Mouse (Mus musculus): ENCODE data around the gene Gpank1. TPM values are rescaled to one million over a fixed set of nuclear protein-coding genes. Genes with fewer than 3 reads are reported as not detected.

Gpank1 gene
- polyA plus RNA-seq (2015; fragmentation: Nextera tagmentation; extraction: Ambion mirVana): 21.3 and 21.9 TPM in 2 replicates

DNA sequence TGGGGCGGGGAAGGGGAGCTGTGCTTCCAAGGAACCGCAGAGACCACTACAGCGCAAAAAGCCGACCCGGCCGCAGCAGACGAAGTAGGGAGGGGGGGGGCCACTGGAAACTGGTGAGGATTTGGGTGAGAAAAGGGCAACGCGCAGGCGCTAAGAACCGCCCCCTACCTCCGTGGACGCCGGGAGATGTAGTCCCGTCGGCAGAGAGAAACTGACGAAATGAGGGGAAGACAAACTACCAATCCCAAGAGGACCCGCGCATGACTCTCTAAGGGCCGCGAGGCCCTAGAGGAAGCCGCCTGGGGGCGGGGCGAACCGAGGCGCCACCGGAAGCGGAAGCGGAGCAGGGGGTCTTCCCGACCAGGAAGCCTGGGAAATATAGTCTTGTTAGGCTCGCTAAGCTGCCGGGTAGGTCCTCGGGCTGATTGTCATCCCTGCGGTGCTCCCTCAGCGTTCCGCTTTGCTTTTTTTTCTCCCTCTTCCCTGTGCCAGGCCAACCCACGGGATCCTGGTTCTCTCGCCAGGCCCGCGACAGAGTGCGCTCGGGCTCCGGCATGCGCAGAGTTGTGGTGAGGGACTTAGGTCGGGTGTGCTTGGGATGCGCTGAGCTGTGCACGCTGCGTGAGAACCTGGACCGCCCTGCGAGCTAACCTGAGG is at the start of gene Gpank1:
Gene Gpank1, plus strand, starts transcription at position 313 of the 657 bp plus-strand sequence.
- Histone ChIP-seq H3K4me1 (peaks cover 28% of the 10 kb centered on the region), H3K9me3 (no peaks in the 10 kb centered on the region), H3K4me2 (replicated peaks) (peak within 1 kb of the TSS; percentile 92), H3K36me3 (peaks cover 42% of the 10 kb centered on the region), H3K9ac (peak within 1 kb of the TSS; percentile 98), H3K27me3 (no peaks in the 10 kb centered on the region), H3K4me3 (peak within 1 kb of the TSS; percentile 93), H3K27ac (peak within 1 kb of the TSS; percentile 94)
- under 1% methylated on average over 45 of the region's 50 CpGs for WGBS
- peak; percentile 96 for ATAC-seq (ENCODE audit: low FRiP score, low read depth)

- Histone ChIP-seq H3K27me3 (peaks cover 13% of the 10 kb centered on the region; the same call in 1 of the 2 replicates), H3K4me2 (replicated peaks) (0 out of 2 replicates have a peak overlapping the region, but pooled peaks have one; percentile 16), H3K36me3 (no peaks in the 10 kb centered on the region), H3K9me3 (no peaks in the 10 kb centered on the region; the same call in 1 of the 2 replicates), H3K4me3 (no peak overlapping the region), H3K4me1 (peaks cover 26% of the 10 kb centered on the region), H3K27ac (no peak overlapping the region), H3K9ac (peak overlapping the region; percentile 45; the same call in 1 of the 2 replicates)
- ATAC-seq (ENCODE audit: low FRiP score, low read depth): no peak
- 30% methylated on average over 17 of the region's 17 CpGs for WGBS
These were observed 47.2 kb upstream of the Gpank1 start for GRCm38 (mm10) chr17:35074097-35074496.

GRCm38 (mm10) chr17:35076507-35077176 is 44.6 kb upstream of the Gpank1 start, which contains the start of gene Ly6g6e:
Gene Ly6g6e, plus strand, starts transcription at chr17:35076902.
- ATAC-seq (ENCODE audit: low FRiP score, low read depth): no peak
- peaks cover 11% of the 10 kb centered on the region; the same call in 1 of the 2 replicates for H3K27me3 ChIP-seq
- no peaks in the 10 kb centered on the region for H3K36me3 ChIP-seq
- H3K4me2 ChIP-seq (replicated peaks): peak within 1 kb of the TSS; percentile 41
- H3K4me3 ChIP-seq: no peak within 1 kb of the TSS
- no peak within 1 kb of the TSS for H3K27ac ChIP-seq
- WGBS: 19% methylated on average over 10 of the region's 10 CpGs
- peaks cover 26% of the 10 kb centered on the region for H3K4me1 ChIP-seq
- H3K9ac ChIP-seq: peak within 1 kb of the TSS; percentile 43; the same call in 1 of the 2 replicates
- H3K9me3 ChIP-seq: no peaks in the 10 kb centered on the region; the same call in 1 of the 2 replicates

- no peak overlapping the region for H3K4me3 ChIP-seq
- no peaks in the 10 kb centered on the region for H3K36me3 ChIP-seq
- H3K4me2 ChIP-seq (replicated peaks): peak overlapping the region; percentile 41
- H3K9ac ChIP-seq: no peak overlapping the region
- H3K4me1 ChIP-seq: peaks cover 26% of the 10 kb centered on the region
- no peak for ATAC-seq (ENCODE audit: low FRiP score, low read depth)
- 29% methylated on average over 2 of the region's 2 CpGs for WGBS
- H3K27ac ChIP-seq: no peak overlapping the region
- no peaks in the 10 kb centered on the region; the same call in 1 of the 2 replicates for H3K9me3 ChIP-seq
- peaks cover 11% of the 10 kb centered on the region; the same call in 1 of the 2 replicates for H3K27me3 ChIP-seq
These were observed 44.0 kb upstream of the Gpank1 start for GRCm38 (mm10) chr17:35077285-35077684.

DNA sequence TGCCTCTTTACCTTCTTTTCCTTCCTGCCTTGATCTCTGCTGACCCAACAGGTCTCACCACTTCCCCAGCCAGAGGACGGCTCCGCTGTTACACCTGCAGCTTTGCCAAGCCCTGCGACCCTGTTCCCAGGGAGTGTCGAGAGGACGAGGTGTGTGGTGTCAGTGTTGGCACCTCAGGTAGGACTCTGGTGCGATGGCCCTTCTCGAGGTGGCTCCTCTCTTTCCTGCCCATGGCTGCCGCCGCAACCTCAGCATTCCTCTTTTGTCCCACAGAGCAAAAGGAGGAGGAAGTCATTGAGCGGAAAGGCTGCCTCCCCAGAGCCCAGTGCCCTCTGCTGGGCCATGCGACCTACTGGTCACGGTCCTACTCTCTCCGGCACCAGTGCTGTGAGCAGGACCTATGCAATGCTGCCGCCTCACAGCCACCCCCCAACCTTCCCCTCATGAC is 43.4 kb upstream of the Gpank1 start, which contains the start of gene Ly6g6d:
Gene Ly6g6d, minus strand, starts transcription at position 280 of the 448 bp plus-strand sequence.
- Histone ChIP-seq H3K27me3 (peaks cover 11% of the 10 kb centered on the region; the same call in 1 of the 2 replicates), H3K4me3 (no peak within 1 kb of the TSS), H3K36me3 (no peaks in the 10 kb centered on the region), H3K9ac (peak within 1 kb of the TSS; percentile 43; the same call in 1 of the 2 replicates), H3K27ac (no peak within 1 kb of the TSS), H3K4me1 (peaks cover 26% of the 10 kb centered on the region), H3K9me3 (no peaks in the 10 kb centered on the region; the same call in 1 of the 2 replicates), H3K4me2 (replicated peaks) (peak within 1 kb of the TSS; percentile 41)
- WGBS: 15% methylated on average over 14 of the region's 14 CpGs
- no peak for ATAC-seq (ENCODE audit: low FRiP score, low read depth)

DNA sequence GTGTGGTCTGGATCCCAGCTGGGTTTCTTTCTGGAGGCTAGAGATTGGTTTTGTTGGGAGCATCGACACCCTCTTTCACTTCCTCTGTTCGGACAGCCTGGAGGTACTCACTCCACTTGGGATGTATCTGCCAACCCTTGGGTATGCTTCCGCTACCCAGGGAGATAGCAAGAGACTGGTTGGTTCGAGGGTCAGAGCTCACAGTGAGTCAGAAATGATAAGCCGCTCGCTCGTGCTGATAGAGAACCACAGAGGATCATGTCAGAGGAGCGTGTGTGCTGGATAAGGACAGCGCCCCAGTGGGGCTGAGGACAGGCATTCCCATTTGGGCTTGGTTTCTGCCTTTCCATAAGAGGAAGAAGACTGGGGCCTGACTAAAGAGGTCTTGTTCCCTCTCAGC is 41.5 kb upstream of the Gpank1 start:
- H3K4me2 ChIP-seq (replicated peaks): no peak overlapping the region
- no peak overlapping the region for H3K27ac ChIP-seq
- peaks cover 11% of the 10 kb centered on the region; the same call in 1 of the 2 replicates for H3K27me3 ChIP-seq
- H3K36me3 ChIP-seq: no peaks in the 10 kb centered on the region
- H3K4me1 ChIP-seq: peaks cover 18% of the 10 kb centered on the region
- no peak for ATAC-seq (ENCODE audit: low FRiP score, low read depth)
- H3K9me3 ChIP-seq: no peaks in the 10 kb centered on the region; the same call in 1 of the 2 replicates
- 74% methylated on average over 9 of the region's 9 CpGs for WGBS
- H3K4me3 ChIP-seq: no peak overlapping the region
- 0 out of 2 replicates have a peak overlapping the region, but pooled peaks have one; percentile 4 for H3K9ac ChIP-seq

- WGBS: 39% methylated on average over 6 of the region's 6 CpGs
- Histone ChIP-seq H3K9ac (0 out of 2 replicates have a peak overlapping the region, but pooled peaks have one; percentile 4), H3K4me1 (peaks cover 18% of the 10 kb centered on the region), H3K4me2 (replicated peaks) (no peak overlapping the region), H3K27ac (no peak overlapping the region), H3K9me3 (no peaks in the 10 kb centered on the region; the same call in 1 of the 2 replicates), H3K4me3 (no peak overlapping the region), H3K36me3 (no peaks in the 10 kb centered on the region), H3K27me3 (peaks cover 11% of the 10 kb centered on the region; the same call in 1 of the 2 replicates)
- ATAC-seq (ENCODE audit: low FRiP score, low read depth): no peak
These were observed 41.0 kb upstream of the Gpank1 start for GRCm38 (mm10) chr17:35080248-35080647.

- ATAC-seq (ENCODE audit: low FRiP score, low read depth): no peak
- Histone ChIP-seq H3K27ac (no peak overlapping the region), H3K27me3 (peaks cover 11% of the 10 kb centered on the region; the same call in 1 of the 2 replicates), H3K9ac (no peak overlapping the region), H3K4me1 (peaks cover 18% of the 10 kb centered on the region), H3K4me2 (replicated peaks) (no peak overlapping the region), H3K36me3 (no peaks in the 10 kb centered on the region), H3K4me3 (no peak overlapping the region), H3K9me3 (no peaks in the 10 kb centered on the region; the same call in 1 of the 2 replicates)
- WGBS: 87% methylated on average over 4 of the region's 4 CpGs
These were observed 40.5 kb upstream of the Gpank1 start for GRCm38 (mm10) chr17:35080710-35081109.

- Histone ChIP-seq H3K36me3 (no peaks in the 10 kb centered on the region), H3K4me3 (no peak overlapping the region), H3K9ac (no peak overlapping the region), H3K27me3 (0 out of 2 replicates have a peak, but pooled peaks cover 5% of the 10 kb centered on the region), H3K4me1 (0 out of 2 replicates have a peak, but pooled peaks cover 1% of the 10 kb centered on the region), H3K27ac (no peak overlapping the region), H3K4me2 (replicated peaks) (no peak overlapping the region), H3K9me3 (no peaks in the 10 kb centered on the region)
- WGBS: 80% methylated on average over 16 of the region's 16 CpGs
- no peak for ATAC-seq (ENCODE audit: low FRiP score, low read depth)
These were observed 38.2 kb upstream of the Gpank1 start for GRCm38 (mm10) chr17:35082841-35083576.

DNA sequence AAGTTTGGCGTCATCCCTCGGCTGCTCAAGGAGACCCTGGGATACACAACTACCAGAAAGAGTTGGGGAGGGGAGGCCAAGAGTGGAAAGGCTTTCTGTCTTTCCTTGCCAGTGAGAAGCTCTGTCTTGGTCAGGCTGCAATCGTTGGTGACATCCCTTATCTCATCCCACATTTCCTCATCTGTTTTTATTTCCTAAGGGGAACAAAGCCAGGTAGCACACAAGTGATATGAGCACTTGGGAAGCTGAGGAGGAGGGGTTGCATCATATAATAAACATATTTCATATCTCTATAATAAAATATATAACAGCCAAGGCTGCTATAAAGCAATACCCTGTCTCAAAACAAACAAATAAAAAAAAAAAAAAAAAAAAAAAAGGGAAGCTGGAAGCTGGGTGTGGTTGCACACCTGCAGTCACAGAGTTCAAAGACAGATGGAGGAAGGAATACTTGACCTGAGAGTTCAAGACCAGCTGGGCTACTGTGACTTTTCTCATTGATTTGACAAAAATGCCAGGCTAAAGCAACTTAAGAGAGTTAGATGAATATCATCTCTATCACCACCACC is 37.2 kb upstream of the Gpank1 start:
- ATAC-seq (ENCODE audit: low FRiP score, low read depth): no peak
- H3K4me1 ChIP-seq: no peaks in the 10 kb centered on the region
- 68% methylated on average over 3 of the region's 3 CpGs for WGBS
- 0 out of 2 replicates have a peak, but pooled peaks cover 1% of the 10 kb centered on the region for H3K27me3 ChIP-seq
- H3K4me3 ChIP-seq: no peak overlapping the region
- H3K9ac ChIP-seq: no peak overlapping the region
- H3K9me3 ChIP-seq: no peaks in the 10 kb centered on the region
- no peaks in the 10 kb centered on the region for H3K36me3 ChIP-seq
- H3K4me2 ChIP-seq (replicated peaks): no peak overlapping the region
- no peak overlapping the region for H3K27ac ChIP-seq

All from limb, embryonic 13.5 days (tissue).